Mouse (Mus musculus): ENCODE results near the gene Rad54l.

GRCm38 (mm10) chr4:116111486-116111885 is 12.0 kb downstream of the Rad54l start:
- no peak for TF ChIP-seq CTCF (IDR thresholded peaks at IDR 0.05; ENCODE audit: low read depth)
- TF ChIP-seq EP300 (IDR thresholded peaks at IDR 0.05; ENCODE audit: low read depth) = no peak
